Mouse (Mus musculus) forebrain, embryonic 11.5 days (tissue): ENCODE results near the gene Zc3h12c. TPM values are rescaled to one million over a fixed set of nuclear protein-coding genes. Genes with fewer than 3 reads are reported as not detected.

Experiments used
- ATAC-seq: fragments of 200-750 bp; cut with Nextera tagmentation; replicated peaks from 2 replicates; pipeline ENCODE4 v1.8.0; 2017; ENCODE audit warnings: moderate TSS enrichment; ENCODE audit not compliant: low FRiP score
- DNase-seq: peaks from one replicate; pipeline ENCODE4 v3.0.0-alpha.2; 2017; ENCODE audit warnings: low spot score
- H3K27ac ChIP-seq: fragments of 300-500 bp; sonication (generic); 2 replicates; pipeline ENCODE4 v1.5.1; 2014; ENCODE audit warnings: low read depth, low read length
- H3K27me3 ChIP-seq: fragments of 300-500 bp; sonication (generic); 2 replicates; pipeline ENCODE4 v1.6.1; 2014; ENCODE audit warnings: mild to moderate bottlenecking, low read length, mixed read lengths; ENCODE audit not compliant: control insufficient read depth, insufficient read depth
- H3K36me3 ChIP-seq: fragments of 300-500 bp; sonication (generic); 2 replicates; pipeline ENCODE4 v1.6.1; 2014; ENCODE audit warnings: mild to moderate bottlenecking, low read length, moderate library complexity, mixed read lengths; ENCODE audit not compliant: control insufficient read depth, insufficient read depth
- H3K4me1 ChIP-seq: fragments of 300-500 bp; sonication (generic); replicated peaks from 2 replicates; pipeline ENCODE4 v1.6.1; 2014; ENCODE audit warnings: low read length, mixed read lengths; ENCODE audit not compliant: control insufficient read depth, insufficient read depth
- H3K4me2 ChIP-seq: fragments of 300-500 bp; sonication (generic); 2 replicates; pipeline ENCODE4 v1.6.1; 2014; ENCODE audit warnings: low read depth, mild to moderate bottlenecking, low read length, moderate library complexity, mixed read lengths; ENCODE audit not compliant: severe bottlenecking
- H3K4me3 ChIP-seq: fragments of 300-500 bp; sonication (generic); 2 replicates; pipeline ENCODE4 v1.5.1; 2014; ENCODE audit warnings: low read depth, low read length
- H3K9ac ChIP-seq: fragments of 300-500 bp; sonication (generic); 2 replicates; pipeline ENCODE4 v1.6.1; 2014; ENCODE audit warnings: low read length
- H3K9me3 ChIP-seq: fragments of 300-500 bp; sonication (generic); 2 replicates; pipeline ENCODE4 v1.6.1; 2016; ENCODE audit warnings: low read length, mixed read lengths; ENCODE audit not compliant: control insufficient read depth
- WGBS: fragments of 180-500 bp; shearing (Covaris S2); extraction: QIAGEN DNeasy Blood & Tissue Kit; methylation state at CpG from one replicate; pipeline ENCODE4 v1.1.7; 2014; 5-methylcytosine and 5-hydroxymethylcytosine counted together
- polyA plus RNA-seq: library from polyadenylated mRNA; unstranded; fragments of >200 nt; fragmentation: Nextera tagmentation; extraction: Ambion mirVana; gene quantifications from 2 replicates; pipeline ENCODE4 v1.2.1, GENCODE M21; 2014

The Zc3h12c gene
- polyA plus RNA-seq, 1 experiment from 2014 or later = 11.8 TPM

- H3K9me3 ChIP-seq = no peaks in the 10 kb centered on the region; the same call in 1 of the 2 replicates
- no peak overlapping the region for H3K9ac ChIP-seq
- ATAC-seq (no peak), DNase-seq (no peak)
- 100% methylated on average over 1 of the region's 1 CpGs for WGBS
- H3K27ac ChIP-seq = no peak overlapping the region
- H3K27me3 ChIP-seq = no peaks in the 10 kb centered on the region
- H3K4me3 ChIP-seq = no peak overlapping the region
- peaks cover 3% of the 10 kb centered on the region; the same call in 1 of the 2 replicates for H3K4me1 ChIP-seq
- no peaks in the 10 kb centered on the region for H3K36me3 ChIP-seq
- no peak overlapping the region for H3K4me2 ChIP-seq
Observed at GRCm38 (mm10) chr9:52158561-52158960, 9.8 kb downstream of the Zc3h12c start.

GRCm38 (mm10) chr9:52155417-52155816, 13.0 kb downstream of the Zc3h12c start:
- no peaks in the 10 kb centered on the region for H3K36me3 ChIP-seq
- H3K27ac ChIP-seq = no peak overlapping the region
- peaks cover 13% of the 10 kb centered on the region for H3K4me1 ChIP-seq
- H3K4me2 ChIP-seq = no peak overlapping the region
- no peaks in the 10 kb centered on the region for H3K27me3 ChIP-seq
- H3K9me3 ChIP-seq = no peaks in the 10 kb centered on the region
- H3K9ac ChIP-seq = no peak overlapping the region
- no peak overlapping the region for H3K4me3 ChIP-seq
- no peak for ATAC-seq
- 82% methylated on average over 4 of the region's 4 CpGs for WGBS
- no peak for DNase-seq

GRCm38 (mm10) chr9:52154253-52154652, 14.1 kb downstream of the Zc3h12c start:
- no peak overlapping the region for H3K9ac ChIP-seq
- no peak overlapping the region for H3K4me2 ChIP-seq
- no peak overlapping the region for H3K27ac ChIP-seq
- H3K4me1 ChIP-seq = peaks cover 15% of the 10 kb centered on the region
- WGBS = 76% methylated on average over 7 of the region's 7 CpGs
- no peak overlapping the region for H3K4me3 ChIP-seq
- H3K27me3 ChIP-seq = no peaks in the 10 kb centered on the region
- no peaks in the 10 kb centered on the region for H3K36me3 ChIP-seq
- H3K9me3 ChIP-seq = no peaks in the 10 kb centered on the region
- DNase-seq = no peak
- ATAC-seq = no peak

- H3K27ac ChIP-seq = peak overlapping the region; percentile 50; the same call in 1 of the 2 replicates
- DNase-seq (no peak), ATAC-seq (no peak)
- H3K4me3 ChIP-seq = no peak overlapping the region
- no peak overlapping the region for H3K4me2 ChIP-seq
- WGBS = 33% methylated on average over 6 of the region's 6 CpGs
- no peaks in the 10 kb centered on the region for H3K9me3 ChIP-seq
- peaks cover 16% of the 10 kb centered on the region for H3K4me1 ChIP-seq
- no peaks in the 10 kb centered on the region for H3K36me3 ChIP-seq
- no peak overlapping the region for H3K9ac ChIP-seq
- H3K27me3 ChIP-seq = no peaks in the 10 kb centered on the region
Observed at GRCm38 (mm10) chr9:52152076-52152826, 16.1 kb downstream of the Zc3h12c start.

GRCm38 (mm10) chr9:52149768-52150167, 18.6 kb downstream of the Zc3h12c start:
- Histone ChIP-seq H3K27ac (peak overlapping the region; percentile 88), H3K4me3 (no peak overlapping the region), H3K4me1 (peaks cover 13% of the 10 kb centered on the region), H3K4me2 (no peak overlapping the region; the same call in 1 of the 2 replicates), H3K27me3 (no peaks in the 10 kb centered on the region), H3K9ac (no peak overlapping the region), H3K9me3 (no peaks in the 10 kb centered on the region), H3K36me3 (no peaks in the 10 kb centered on the region)
- DNase-seq (no peak), ATAC-seq (no peak)
- WGBS = 49% methylated on average over 6 of the region's 6 CpGs

GRCm38 (mm10) chr9:52149286-52149685, 19.1 kb downstream of the Zc3h12c start:
- ATAC-seq (peak; percentile 91), DNase-seq (peak; percentile 77)
- Histone ChIP-seq H3K4me1 (peaks cover 13% of the 10 kb centered on the region), H3K9ac (peak overlapping the region; percentile 47), H3K4me3 (peak overlapping the region; percentile 26), H3K9me3 (no peaks in the 10 kb centered on the region), H3K36me3 (no peaks in the 10 kb centered on the region), H3K27ac (peak overlapping the region; percentile 88), H3K4me2 (peak overlapping the region; percentile 35), H3K27me3 (no peaks in the 10 kb centered on the region)
- WGBS = 9% methylated on average over 4 of the region's 4 CpGs

- 30% methylated on average over 4 of the region's 4 CpGs for WGBS
- Histone ChIP-seq H3K9me3 (no peaks in the 10 kb centered on the region), H3K4me1 (peaks cover 15% of the 10 kb centered on the region)
Observed at GRCm38 (mm10) chr9:52148831-52149230, 19.5 kb downstream of the Zc3h12c start.

GRCm38 (mm10) chr9:52148311-52148710, 20.1 kb downstream of the Zc3h12c start:
- H3K9me3 ChIP-seq = no peaks in the 10 kb centered on the region
- DNase-seq (no peak), ATAC-seq (no peak; the same call in 1 of the 2 replicates)
- no peaks in the 10 kb centered on the region; the same call in 1 of the 2 replicates for H3K36me3 ChIP-seq
- H3K9ac ChIP-seq = peak overlapping the region; percentile 47
- H3K27me3 ChIP-seq = no peaks in the 10 kb centered on the region
- peak overlapping the region; percentile 88 for H3K27ac ChIP-seq
- H3K4me1 ChIP-seq = peaks cover 13% of the 10 kb centered on the region
- H3K4me2 ChIP-seq = peak overlapping the region; percentile 35
- WGBS = 17% methylated on average over 3 of the region's 3 CpGs
- peak overlapping the region; percentile 26 for H3K4me3 ChIP-seq

More at GRCm38 (mm10) chr9:52148831-52149230, 19.5 kb downstream of the Zc3h12c start:
- no peaks in the 10 kb centered on the region; the same call in 1 of the 2 replicates for H3K36me3 ChIP-seq
- DNase-seq (no peak), ATAC-seq (no peak)
- H3K27ac ChIP-seq = peak overlapping the region; percentile 88
- peak overlapping the region; percentile 35 for H3K4me2 ChIP-seq
- H3K9ac ChIP-seq = peak overlapping the region; percentile 47
- peak overlapping the region; percentile 26 for H3K4me3 ChIP-seq
- H3K27me3 ChIP-seq = no peaks in the 10 kb centered on the region
